Mouse (Mus musculus) limb, embryonic 12.5 days (tissue): Measurements from ENCODE around the gene Kif6. TPM values are rescaled to one million over a fixed set of nuclear protein-coding genes. Genes with fewer than 3 reads are reported as not detected.

Experiments used
- polyA plus RNA-seq: library from polyadenylated mRNA; unstranded; fragments of >200 nt; fragmentation: Nextera tagmentation; extraction: Ambion mirVana; gene quantifications from 2 replicates; pipeline ENCODE4 v1.2.1, GENCODE M21; 2016

Kif6 gene
- polyA plus RNA-seq, 1 experiment from 2014 or later = 4.7 TPM

Other genes starting within 250 kb of the Kif6 start
- gene Mocs1, start 186.8 kb upstream of the Kif6 start, polyA plus RNA-seq = 3.3 and 6.3 TPM in 2 replicates
- gene Daam2, start 50.8 kb upstream of the Kif6 start, polyA plus RNA-seq = 10.7 and 11.1 TPM in 2 replicates